Mouse (Mus musculus) large intestine, adult 2 months (tissue): ENCODE data around the gene Sox10. TPM values are rescaled to one million over a fixed set of nuclear protein-coding genes. Genes with fewer than 3 reads are reported as not detected.

Experiments used
- DNase-seq: peaks from one replicate; pipeline ENCODE4 v3.0.0-alpha.2; 2012; ENCODE audit warnings: low read depth, low spot score
- WGBS: fragments of 180-500 bp; shearing (Covaris S2); methylation state at CpG from one replicate; pipeline ENCODE4 v1.1.7; 2018; 5-methylcytosine and 5-hydroxymethylcytosine counted together
- polyA plus RNA-seq: library from polyadenylated mRNA; depleted of rRNA; stranded (reverse); fragments of >200 nt; gene quantifications from 2 replicates; pipeline ENCODE4 v1.2.3, GENCODE M21; 2012

The Sox10 gene
- polyA plus RNA-seq, 1 experiment = 2.4 TPM

- DNase-seq = no peak
- 9% methylated on average over 15 of the region's 15 CpGs for WGBS
Observed at GRCm38 (mm10) chr15:79164251-79164650, 789 bp downstream of the Sox10 start.

- WGBS = 42% methylated on average over 14 of the region's 14 CpGs
- no peak for DNase-seq
Observed at GRCm38 (mm10) chr15:79162822-79163221, 2.2 kb downstream of the Sox10 start.

GRCm38 (mm10) chr15:79162301-79162700 is 2.7 kb downstream of the Sox10 start:
- no peak for DNase-seq
- WGBS = 56% methylated on average over 7 of the region's 7 CpGs

GRCm38 (mm10) chr15:79155572-79155971 is 9.5 kb downstream of the Sox10 start:
- WGBS = 17% methylated on average over 3 of the region's 3 CpGs
- DNase-seq = no peak

GRCm38 (mm10) chr15:79152709-79153108 is 12.3 kb downstream of the Sox10 start:
- WGBS = 81% methylated on average over 6 of the region's 6 CpGs
- DNase-seq = no peak

GRCm38 (mm10) chr15:79151881-79152280 is 13.2 kb downstream of the Sox10 start:
- DNase-seq = no peak
- 89% methylated on average over 8 of the region's 8 CpGs for WGBS

- 47% methylated on average over 7 of the region's 7 CpGs for WGBS
- peak; percentile 56 for DNase-seq
Observed at GRCm38 (mm10) chr15:79148533-79148932, 16.5 kb downstream of the Sox10 start.

- 50% methylated on average over 7 of the region's 7 CpGs for WGBS
- DNase-seq = peak; percentile 86
Observed at GRCm38 (mm10) chr15:79145522-79145921, 19.5 kb downstream of the Sox10 start.

GRCm38 (mm10) chr15:79144021-79144420 is 21.0 kb downstream of the Sox10 start:
- 19% methylated on average over 8 of the region's 8 CpGs for WGBS
- no peak for DNase-seq

- WGBS = 79% methylated on average over 12 of the region's 12 CpGs
- DNase-seq = no peak
Observed at GRCm38 (mm10) chr15:79143316-79143715, 21.7 kb downstream of the Sox10 start.

- under 1% methylated on average over 7 of the region's 7 CpGs for WGBS
- no peak for DNase-seq
Observed at GRCm38 (mm10) chr15:79141566-79141917, 23.5 kb downstream of the Sox10 start.

GRCm38 (mm10) chr15:79140866-79141565 is 24.0 kb downstream of the Sox10 start, which contains the start of the genes Polr2f and 1700088E04Rik:
Gene Polr2f, plus strand, starts transcription at chr15:79141009.
Gene 1700088E04Rik, minus strand, starts transcription at chr15:79141253.
- DNase-seq = peak; percentile 95
- under 1% methylated on average over 57 of the region's 57 CpGs for WGBS

- WGBS = 48% methylated on average over 10 of the region's 10 CpGs
- DNase-seq = no peak
Observed at GRCm38 (mm10) chr15:79139640-79140039, 25.4 kb downstream of the Sox10 start.

GRCm38 (mm10) chr15:79135783-79136575 is 29.1 kb downstream of the Sox10 start:
- WGBS = 66% methylated on average over 11 of the region's 11 CpGs
- no peak for DNase-seq

- 77% methylated on average over 9 of the region's 9 CpGs for WGBS
- no peak for DNase-seq
Observed at GRCm38 (mm10) chr15:79135332-79135731, 29.7 kb downstream of the Sox10 start.

GRCm38 (mm10) chr15:79134496-79135270 is 30.4 kb downstream of the Sox10 start:
- DNase-seq = no peak
- WGBS = 76% methylated on average over 9 of the region's 9 CpGs

GRCm38 (mm10) chr15:79133191-79133661 is 31.8 kb downstream of the Sox10 start:
- WGBS = 83% methylated on average over 6 of the region's 6 CpGs
- DNase-seq = no peak

GRCm38 (mm10) chr15:79131442-79131841 is 33.6 kb downstream of the Sox10 start:
- 44% methylated on average over 7 of the region's 7 CpGs for WGBS
- DNase-seq = no peak

GRCm38 (mm10) chr15:79130782-79131181 is 34.3 kb downstream of the Sox10 start:
- DNase-seq = no peak
- 76% methylated on average over 10 of the region's 10 CpGs for WGBS

- 59% methylated on average over 7 of the region's 7 CpGs for WGBS
Observed at GRCm38 (mm10) chr15:79129311-79129710, 35.7 kb downstream of the Sox10 start.

More at GRCm38 (mm10) chr15:79129311-79129710, 35.7 kb downstream of the Sox10 start:
- no peak for DNase-seq
